Mouse (Mus musculus) kidney, postnatal 25 days (tissue): ENCODE measurements around the gene Gm21987.
"Not testable (repeated sequence)": the region's sequence is repeated elsewhere in the genome, so short reads cannot be mapped to it uniquely, and the experiment has no call there.

ENCODE experiments used
- DNase-seq, 2 experiments: peaks; one replicate each; pipeline ENCODE4 v3.0.0; 2021; ENCODE audit warnings: mixed read lengths in 2 of 2

The Gm21987 gene

DNA sequence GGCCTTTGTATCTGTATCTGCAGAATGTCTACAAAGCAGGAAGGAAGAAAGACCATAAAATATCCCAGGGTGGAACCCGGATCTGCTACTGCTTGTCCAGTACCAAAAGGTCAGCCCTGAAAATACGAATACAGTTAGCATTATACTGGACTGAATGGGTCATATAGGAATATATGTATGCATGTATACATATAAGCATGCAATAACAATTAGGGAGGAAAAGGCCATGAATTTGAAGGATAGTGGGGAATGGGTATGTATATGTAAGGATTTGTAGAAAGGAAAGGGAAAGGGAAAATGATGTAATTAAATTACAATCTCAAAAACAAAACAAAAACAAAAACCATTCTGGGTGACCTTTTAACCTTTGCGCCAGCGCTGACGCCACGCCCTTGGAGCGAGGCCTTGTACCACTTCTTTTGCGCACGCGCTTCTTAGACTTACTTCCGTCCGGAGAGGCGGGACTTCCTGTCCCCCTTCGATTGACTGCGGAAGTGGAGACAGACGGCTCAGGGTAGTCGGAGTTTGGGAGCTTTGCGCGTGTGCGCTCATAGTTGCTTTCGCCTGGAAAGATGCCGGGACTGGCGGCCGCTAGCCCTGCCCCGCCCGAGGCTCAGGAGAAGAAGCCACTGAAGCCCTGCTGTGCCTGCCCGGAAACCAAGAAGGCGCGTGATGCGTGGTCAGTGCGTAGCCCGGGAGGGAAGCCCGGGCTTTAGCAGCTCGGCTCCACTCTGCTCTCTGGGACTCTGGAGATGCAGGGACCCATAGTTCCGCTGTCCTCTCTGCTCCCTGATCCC, at the start of gene Gm21987, which contains the start of gene Cox17:
Gm21987 (plus strand) TSS at position 512 of the 797 bp plus-strand sequence.
Cox17 (plus strand) TSS at position 463 of the 797 bp plus-strand sequence.
- DNase-seq: peak; percentile 96 to 97

DNA sequence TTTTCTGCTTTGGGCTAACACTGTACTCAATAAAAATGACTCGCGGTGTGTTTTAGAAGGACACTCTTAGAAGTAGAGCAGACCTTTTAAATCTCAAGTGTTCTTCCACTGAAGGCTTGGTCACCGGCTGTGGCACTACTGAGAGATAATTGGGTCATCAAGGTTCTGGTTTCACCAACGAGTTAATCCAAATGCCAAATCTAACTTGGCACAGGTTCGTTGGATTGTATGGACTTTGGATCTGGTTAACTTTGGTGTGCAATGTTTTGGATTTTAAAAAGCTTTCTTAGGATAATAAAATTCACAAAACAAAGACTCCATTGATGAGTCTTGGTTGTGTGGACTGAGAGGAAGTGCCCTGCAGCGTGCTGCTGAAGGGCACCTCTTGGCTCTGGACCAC, 48.4 kb upstream of the Gm21987 start:
- DNase-seq: no peak

DNA sequence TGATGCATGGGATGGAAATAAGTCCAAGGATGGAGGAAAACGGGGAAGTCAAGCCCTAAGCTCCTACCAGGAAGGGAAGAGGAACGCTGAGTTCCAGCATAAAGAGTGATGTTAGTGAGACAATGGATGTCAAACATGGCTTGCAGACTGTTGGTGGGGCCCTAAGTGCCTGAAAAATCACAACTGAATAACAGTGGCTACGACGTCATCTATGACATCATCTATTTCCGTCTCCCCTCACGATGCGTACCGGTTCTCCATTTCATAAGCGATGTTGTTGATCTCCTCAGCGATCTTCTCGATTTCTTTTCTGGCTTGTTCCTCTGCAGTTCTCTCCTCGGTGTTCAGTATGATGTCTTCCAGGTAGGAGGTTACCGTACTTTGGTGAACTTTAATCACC, 44.5 kb upstream of the Gm21987 start:
- DNase-seq: no peak

DNA sequence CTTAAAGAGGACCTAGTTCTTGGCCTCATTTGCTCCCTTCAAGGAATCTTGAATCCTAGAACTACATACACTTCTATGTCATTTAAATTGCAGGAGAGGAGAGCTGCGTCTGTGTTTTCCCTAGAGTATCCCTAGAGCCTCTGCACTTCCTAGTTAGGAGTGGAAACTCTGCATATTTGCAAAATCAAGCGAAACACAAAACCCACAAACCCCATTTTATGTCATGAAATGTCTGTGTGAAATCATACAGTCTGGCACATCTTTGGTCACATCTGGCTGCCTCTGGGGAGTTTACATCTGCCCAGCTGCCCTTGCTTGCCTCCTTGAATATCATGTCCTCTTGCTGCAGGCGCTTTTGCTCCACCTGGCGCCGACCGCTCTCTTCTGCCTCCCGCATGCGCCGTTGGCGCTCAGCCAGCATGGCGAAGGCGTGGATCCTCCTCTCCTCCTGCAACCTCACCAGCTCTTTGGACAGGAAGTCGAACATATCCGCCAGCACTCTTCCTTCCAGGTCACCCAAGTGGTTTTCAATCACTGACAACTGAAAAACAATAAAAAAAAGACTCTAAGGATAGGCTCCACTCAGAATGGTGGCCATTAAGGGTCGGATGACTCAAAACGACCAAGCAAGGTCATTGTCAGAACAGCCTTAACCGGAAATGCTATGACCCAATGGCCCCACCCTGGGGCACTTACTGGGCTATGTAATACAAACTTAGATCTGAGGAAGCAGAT, 42.2 kb upstream of the Gm21987 start:
- DNase-seq: peak; percentile 79 to 89

DNA sequence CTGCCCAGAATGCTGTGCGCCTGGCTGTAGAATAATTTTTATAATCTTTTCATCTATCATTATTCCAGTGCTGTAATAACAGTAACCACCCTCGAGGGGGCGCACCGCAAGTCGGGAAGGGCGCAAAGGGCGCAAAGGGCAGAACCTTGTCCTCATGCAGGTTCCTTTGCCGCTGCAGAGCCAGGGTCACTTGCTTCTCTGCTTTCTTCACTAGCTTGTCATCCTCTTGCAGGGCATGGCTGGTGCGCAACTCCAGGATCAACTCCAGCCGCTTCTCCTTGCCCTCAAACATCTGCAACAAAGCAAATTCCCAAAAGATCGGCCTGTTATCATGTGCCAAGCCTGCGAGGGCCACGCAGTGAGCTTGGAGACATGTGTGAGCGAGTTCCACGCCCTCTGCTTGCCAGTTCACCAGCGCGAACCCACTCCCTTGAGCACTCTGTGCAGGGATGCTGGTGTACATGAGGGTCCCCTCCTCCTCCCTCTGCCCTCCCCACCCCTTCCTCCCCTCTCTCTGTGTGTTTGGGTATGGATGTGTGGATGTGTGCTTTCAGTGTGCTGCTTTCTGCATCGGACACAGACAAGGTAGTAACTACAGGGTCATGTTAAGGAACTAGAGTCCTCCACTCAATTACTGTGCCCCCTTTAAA, 40.1 kb upstream of the Gm21987 start:
- DNase-seq: peak; percentile 30 to 52

DNA sequence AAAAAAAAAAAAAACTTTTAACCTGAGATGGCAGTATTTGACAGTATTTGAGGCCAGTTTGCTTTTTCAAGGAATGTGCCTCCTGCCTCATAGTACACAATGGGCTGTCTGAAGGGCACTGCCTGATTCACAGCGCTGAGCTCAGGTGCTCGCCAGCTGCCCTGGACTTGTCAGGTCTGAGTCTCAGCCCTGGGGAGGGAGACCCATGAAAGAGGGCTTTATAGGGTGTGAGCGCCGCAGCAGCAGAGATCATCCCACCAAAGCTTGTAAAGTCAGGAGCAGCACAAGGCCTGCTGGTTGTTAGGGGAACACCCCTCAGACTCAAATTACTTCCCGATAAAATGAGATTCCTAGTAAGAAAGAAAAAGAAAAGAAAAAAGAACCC, 39.6 kb upstream of the Gm21987 start:
- no peak for DNase-seq

DNA sequence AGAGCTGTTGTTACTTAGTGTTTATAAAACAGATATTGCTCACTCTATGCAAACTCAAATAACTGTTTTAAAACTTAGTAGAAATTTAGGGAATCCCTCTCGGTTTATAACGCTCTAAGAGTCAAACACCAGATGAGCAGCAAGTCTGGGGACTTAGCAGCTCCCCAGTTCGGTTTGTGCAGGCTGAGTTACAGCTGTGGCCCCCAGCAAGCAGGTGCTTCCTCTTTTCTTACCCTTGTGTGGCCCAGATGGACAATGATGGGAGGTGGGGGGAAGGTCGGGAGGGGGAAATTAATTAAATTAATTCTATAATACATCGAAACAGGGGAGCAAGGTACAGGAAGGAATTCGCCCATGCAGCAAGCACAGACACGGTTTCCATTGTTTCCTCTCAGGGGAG, 39.2 kb upstream of the Gm21987 start:
- DNase-seq: no peak

DNA sequence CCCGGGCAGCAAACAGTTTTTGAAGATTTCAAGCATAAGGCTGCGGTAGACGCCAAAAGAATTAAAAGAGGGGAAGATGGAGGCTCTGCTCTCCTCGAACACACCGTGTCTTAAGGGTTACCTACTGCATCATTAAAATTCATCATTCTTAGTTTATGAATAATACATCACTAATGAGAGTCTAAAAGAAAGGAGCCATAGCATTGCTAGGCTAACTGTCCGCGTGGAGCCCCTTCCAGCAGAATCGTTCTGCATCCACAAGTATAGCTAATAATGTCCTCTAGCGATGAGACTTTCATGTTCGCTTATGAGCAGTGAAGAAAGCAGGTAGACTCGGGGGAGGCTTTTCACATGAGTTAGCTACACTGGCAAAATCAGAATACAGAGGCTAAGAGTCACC, 38.6 kb upstream of the Gm21987 start:
- DNase-seq: no peak

DNA sequence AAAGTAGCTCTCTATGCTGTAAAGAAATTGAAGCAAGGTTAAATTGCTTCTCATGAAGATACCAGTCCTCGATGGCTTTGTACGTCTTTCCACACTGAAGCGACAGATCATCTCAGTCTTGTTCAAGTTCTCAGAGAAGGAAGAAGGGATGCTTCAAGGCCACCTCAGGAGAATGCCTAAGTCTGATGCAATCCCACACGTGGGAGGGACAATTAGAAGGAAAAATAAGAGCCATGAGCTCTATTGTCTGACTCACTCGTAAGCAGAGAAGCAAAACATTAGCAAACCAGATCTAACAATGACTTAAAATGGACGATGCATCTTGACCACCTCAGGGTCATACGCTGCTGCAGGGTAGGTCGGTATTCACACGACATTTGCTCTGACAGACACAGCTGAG, 28.3 kb upstream of the Gm21987 start:
- no peak for DNase-seq

DNA sequence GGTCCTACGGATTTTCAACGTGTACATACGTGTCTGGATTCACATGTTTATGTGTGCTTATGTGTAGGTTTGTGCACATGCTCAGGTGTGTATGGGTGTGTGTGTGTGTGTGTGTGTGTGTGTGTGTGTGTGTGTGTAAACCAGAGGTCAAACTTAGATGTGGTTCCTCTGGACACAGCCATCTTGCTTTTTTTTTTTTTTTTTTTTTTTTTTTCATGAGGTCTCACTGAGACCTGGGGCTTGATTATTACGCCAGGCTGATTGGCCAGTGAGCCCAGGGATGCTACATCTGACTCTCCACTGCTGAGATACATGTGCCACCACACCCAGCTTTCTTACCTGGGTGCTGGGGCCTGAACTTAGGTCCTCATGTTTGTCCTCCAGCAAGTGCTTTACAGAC, 27.8 kb upstream of the Gm21987 start:
- no peak for DNase-seq

DNA sequence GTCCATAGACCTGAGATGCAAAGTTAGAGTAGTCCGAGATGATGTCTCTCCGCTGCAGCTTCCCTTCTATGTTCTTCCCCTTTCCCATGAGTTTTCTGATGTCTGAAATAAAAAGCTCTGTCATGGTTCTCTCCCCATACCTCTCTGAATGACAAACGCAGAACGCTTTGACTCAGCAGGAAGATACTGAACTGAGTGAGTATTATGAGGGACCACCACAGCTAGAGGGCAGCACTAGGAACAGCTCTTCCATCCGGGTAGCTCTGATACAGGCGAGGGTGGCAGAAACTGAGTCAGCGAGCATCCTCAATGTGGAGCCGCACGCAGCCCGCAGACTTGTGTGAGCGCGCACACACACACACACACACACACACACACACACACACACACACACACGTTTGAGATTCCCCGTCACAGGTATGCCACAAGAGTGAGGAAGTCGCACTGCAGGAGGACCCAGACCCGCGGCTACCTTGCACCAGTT, 25.3 kb upstream of the Gm21987 start:
- DNase-seq: peak; percentile 44 to 69

DNA sequence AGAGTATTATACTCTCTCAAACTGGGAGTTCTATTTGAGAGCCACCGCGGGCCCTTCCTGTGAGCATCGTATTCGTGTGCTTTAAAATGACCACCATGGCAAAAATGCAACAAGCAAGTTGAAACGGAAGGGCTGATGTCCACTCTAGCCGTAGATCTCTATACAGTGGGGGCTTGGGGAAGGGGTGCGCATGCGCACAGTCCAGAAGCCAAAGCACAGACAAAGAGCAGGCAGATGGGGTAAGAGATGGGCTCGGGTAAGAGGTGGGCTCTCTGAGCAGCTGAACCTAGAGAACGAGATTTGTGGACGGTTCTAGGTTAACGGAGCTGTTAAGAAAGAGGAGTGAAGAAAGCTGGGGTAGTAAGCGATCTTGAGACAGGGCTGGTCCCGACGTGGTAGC, 22.5 kb upstream of the Gm21987 start:
- DNase-seq: no peak

DNA sequence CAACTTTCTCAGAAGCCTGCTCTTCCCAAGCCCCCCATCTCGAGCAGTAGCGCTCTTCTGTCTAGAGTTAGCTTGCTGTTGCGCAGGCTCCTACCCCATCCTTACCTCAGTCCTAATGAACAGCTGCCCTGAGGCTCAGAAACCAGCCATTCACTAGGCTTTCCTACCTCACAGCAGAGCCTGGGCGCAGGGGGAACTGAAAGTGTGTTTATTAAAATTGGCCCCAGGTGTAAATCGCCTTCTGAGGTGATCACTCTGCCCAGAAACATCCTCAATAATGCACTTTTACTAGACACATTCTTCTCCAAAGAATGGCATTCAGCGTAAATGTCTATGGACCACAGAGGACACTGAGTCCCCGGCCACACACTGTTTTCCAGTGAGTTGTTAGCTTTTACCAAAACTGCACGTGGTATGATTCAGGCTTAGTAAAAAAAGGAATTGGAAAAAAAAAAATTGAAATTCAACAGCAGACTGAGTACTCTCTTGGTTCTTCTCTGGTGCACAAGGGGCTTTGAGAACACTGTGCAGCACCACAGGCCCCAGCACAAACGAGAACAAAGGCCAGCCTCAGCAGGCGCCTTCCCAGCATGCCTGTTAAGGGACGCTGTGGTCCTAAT, 20.0 kb upstream of the Gm21987 start:
- DNase-seq: no peak

DNA sequence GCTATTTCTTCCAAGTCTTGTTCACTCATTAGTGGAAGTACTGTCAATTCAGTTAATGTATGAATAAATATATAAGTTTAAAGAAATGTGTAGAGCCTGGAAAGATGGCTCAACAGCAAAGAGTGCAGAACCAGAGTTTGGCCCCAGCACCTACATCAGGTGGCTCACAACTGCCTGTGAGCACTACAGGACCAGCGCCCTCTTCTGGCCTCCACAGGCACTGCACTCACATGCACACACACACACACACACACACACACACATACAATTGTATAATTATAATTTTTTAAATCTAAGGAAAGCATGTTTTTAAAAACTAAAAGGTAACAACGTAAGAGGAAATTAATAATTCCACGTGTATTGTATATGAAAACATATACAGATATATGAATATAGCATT, 17.5 kb upstream of the Gm21987 start:
- DNase-seq: no peak

DNA sequence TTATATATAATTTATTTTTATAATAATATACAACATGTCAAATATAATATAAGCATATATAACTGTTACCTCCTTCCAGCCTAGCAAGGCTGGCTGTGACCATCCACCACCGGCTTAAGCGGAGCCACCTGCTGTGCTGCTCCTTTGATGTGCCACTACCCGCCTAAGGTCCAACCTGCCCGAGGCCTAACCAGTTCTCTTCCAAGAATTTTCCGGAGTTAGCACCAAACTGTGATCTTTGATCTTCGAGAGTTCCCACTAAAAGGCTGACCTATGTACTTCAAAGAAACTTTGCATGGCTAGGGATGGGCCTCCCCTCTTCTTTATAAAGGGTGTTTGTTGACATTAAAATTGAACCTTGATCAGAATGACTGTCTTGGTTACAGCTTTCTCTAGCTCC, 12.4 kb upstream of the Gm21987 start:
- DNase-seq: peak; percentile 32 to 78

DNA sequence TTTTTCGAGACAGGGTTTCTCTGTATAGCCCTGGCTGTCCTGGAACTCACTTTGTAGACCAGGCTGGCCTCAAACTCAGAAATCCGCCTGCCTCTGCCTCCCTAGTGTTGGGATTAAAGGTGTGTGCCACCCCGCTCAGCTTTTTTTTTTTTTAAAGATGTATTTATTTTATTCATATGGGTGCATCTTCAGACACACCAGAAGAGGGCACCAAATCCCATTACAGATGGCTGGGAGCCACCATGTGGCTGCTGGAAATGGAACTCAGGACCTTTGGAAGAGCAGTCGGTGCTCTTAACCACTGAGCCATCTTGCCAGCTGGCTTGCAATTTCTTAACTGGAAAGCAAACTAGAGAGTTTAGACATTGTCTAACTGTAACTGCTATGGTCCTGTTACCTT, 8.8 kb upstream of the Gm21987 start:
- DNase-seq: not testable (repeated sequence)

DNA sequence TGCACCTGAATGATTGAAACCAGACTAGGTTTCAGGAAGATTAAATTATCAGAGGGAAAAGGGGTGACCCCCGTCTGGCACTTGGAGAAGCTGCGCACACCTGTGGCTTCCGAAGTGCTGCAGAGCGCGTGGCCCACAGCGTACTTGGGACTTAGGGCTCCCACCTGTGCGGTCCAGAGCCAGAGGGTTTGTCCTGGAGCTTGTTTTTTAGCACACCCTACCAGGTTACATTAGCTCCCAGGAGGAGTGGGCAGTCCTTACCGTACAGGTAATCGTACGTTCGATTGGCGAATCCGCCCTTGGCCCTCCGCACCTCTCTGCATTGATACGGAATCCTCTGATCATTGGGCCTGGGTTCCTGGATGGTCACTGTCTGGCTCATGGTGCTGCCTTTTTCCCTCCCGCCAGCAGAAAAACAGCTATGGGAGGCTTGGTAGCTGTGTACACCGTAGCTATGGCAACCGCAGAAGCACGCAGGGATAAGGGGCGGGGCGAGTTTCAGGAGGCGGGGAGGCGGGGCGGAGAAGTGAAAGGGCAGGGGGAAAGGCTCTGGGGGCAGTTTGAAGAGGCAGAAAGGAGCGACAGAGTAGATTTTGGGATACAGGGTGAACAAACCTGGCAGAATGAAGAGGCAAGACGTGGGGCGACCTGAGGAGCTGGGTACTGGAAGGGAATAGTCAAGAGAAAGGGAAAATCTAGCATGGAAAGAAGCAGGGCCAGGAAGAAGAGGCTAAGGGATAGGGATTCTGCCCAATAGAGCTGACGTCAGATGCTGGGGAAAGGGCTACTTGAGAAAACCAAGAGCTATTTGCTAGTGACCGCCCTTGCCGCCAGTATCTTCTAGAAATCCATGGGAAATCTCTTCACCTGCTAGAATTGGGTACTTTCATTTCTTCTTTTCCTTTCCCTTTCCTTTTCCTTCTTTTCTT, 5.2 kb upstream of the Gm21987 start, which contains the start of gene Maats1:
Maats1 (minus strand) TSS at position 748 of the 929 bp plus-strand sequence.
- DNase-seq: peak; percentile 88 to 89

DNA sequence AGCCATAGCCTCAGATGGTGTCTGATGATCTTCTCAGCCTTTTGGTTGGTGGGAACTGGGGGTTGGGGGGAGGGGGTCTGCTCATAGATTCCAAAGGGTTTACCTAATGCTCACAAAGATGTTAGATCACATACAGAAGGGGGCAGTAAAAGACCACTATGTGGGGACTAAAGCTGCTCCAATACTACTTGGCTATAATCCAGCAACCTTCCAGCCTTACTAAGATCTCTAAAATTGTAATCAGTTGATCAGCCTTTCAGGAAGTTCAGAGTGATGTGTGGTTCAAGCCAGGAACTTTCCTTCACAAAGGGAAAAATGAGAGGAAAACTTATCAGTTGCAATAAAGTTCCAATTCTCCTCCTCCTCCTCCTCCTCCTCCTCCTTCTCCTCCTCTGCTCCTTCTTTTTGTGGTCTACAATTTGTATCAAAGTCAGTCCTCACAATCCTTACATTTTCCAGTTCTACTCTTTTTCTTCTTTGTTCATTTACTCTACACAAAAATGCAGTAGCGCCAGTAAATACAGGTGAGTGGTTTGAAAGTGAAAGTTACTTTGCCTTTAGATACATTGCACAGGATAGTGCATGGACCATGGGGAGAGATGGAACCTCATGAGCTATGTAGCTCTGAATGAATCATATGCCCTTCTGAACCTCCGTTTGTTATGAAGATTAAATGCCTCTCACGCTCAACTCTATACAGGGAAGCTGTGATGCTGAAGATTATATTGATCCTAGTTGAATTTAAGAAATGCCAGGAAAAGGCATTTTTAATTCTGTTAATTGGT, 1.7 kb upstream of the Gm21987 start:
- DNase-seq: no peak

DNA sequence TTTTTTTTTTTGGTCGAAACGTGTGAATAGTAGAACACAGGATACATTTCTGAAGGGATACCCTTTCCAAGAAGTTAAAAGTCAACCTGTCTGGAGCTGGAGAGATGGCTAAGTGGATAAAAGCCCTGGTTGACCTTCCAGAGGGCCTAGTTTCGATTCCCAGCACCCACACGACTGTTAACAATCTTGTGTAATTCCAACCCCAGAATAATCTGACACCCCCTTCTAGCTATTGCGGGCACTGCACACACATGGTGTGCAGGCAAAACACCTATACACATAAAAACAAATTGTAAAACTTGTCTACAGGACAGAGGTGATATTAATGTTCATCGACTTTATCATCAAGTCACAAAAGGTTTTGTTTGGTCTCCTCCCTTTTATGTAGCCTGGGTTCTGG, 748 bp downstream of the Gm21987 start:
- DNase-seq: no peak

DNA sequence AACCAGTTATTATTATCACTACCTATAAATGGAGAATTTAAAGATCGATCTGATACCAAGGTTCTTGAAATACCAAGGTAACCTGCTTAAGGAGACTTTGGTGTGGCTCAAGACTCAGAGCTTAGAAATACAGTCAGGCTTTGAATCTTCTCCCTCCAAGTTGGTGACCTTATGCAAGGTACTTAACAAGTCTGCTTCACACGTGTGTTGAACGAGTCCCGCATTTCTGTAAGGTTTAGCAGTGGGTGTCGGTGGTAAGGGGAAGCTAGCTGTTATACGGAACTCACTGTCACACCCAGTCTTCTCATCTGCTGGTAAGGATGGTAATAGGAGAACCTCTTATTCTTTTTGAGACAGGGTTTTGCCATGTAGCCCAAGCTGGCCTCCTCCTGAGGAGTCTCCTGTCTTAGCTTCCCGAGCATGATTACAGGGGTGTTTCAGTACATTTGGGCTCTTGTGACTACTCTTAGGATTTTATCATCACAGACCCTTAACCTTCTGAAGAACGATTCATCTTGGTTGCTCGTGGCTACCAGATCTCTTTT, 1.4 kb downstream of the Gm21987 start:
- no peak for DNase-seq

DNA sequence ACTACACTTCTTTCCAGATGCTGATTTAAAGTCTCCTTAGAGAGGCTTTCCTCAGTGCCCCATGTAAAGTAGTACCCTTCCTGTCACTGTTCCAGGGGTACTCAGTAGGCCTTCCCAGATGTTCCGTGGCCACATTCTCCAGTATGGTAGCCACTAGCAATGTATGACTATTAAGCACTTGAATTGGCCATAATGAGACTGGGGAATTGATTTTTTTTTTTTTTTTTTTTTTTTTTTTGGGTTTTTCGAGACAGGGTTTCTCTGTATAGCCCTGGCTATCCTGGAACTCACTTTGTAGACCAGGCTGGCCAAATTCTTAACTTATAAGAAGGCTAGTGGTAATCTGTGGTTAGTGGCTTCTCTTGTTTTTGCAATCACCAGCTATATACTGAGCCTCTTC, 3.0 kb downstream of the Gm21987 start:
- DNase-seq: no peak
